Mouse (Mus musculus) embryonic facial prominence, embryonic 11.5 days (tissue): Measurements from ENCODE around the gene Ralgps2. TPM values are rescaled to one million over a fixed set of nuclear protein-coding genes. Genes with fewer than 3 reads are reported as not detected.

ENCODE experiments used
- ATAC-seq: fragments of 200-750 bp; cut with Nextera tagmentation; replicated peaks from 2 replicates; pipeline ENCODE4 v1.8.0; 2017; ENCODE audit warnings: low read depth; ENCODE audit not compliant: insufficient number of reproducible peaks, low FRiP score, low TSS enrichment
- DNase-seq: peaks from one replicate; pipeline ENCODE4 v3.0.0-alpha.2; 2015; ENCODE audit warnings: low spot score
- H3K27ac ChIP-seq: fragments of 300-500 bp; sonication (generic); replicated peaks from 2 replicates; pipeline ENCODE4 v1.5.1; 2014; ENCODE audit warnings: mild to moderate bottlenecking, low read depth, low read length, control low read depth
- H3K27me3 ChIP-seq: fragments of 300-500 bp; sonication (generic); 2 replicates; pipeline ENCODE4 v1.6.1; 2014; ENCODE audit warnings: mild to moderate bottlenecking, low read length, moderate library complexity, mixed read lengths; ENCODE audit not compliant: control insufficient read depth, insufficient read depth
- H3K36me3 ChIP-seq: fragments of 300-500 bp; sonication (generic); replicated peaks from 2 replicates; pipeline ENCODE4 v1.6.1; 2014; ENCODE audit warnings: low read depth, mild to moderate bottlenecking, low read length, moderate library complexity, mixed read lengths; ENCODE audit not compliant: control insufficient read depth, insufficient read depth
- H3K4me1 ChIP-seq: fragments of 300-500 bp; sonication (generic); 2 replicates; pipeline ENCODE4 v1.6.1; 2014; ENCODE audit warnings: low read length, mixed read lengths; ENCODE audit not compliant: control insufficient read depth, insufficient read depth
- H3K4me2 ChIP-seq: fragments of 300-500 bp; sonication (generic); 2 replicates; pipeline ENCODE4 v1.6.1; 2014; ENCODE audit warnings: low read depth, mild to moderate bottlenecking, control low read depth, low read length, moderate library complexity
- H3K4me3 ChIP-seq: fragments of 300-500 bp; sonication (generic); 2 replicates; pipeline ENCODE4 v1.5.1; 2014; ENCODE audit warnings: low read depth, low read length, control low read depth
- H3K9ac ChIP-seq: fragments of 300-500 bp; sonication (generic); replicated peaks from 2 replicates; pipeline ENCODE4 v1.6.1; 2014; ENCODE audit warnings: mild to moderate bottlenecking, control low read depth, low read length
- H3K9me3 ChIP-seq: fragments of 300-500 bp; sonication (generic); replicated peaks from 2 replicates; pipeline ENCODE4 v1.6.1; 2016; ENCODE audit warnings: mild to moderate bottlenecking, low read length, inconsistent platforms, mixed read lengths; ENCODE audit not compliant: control insufficient read depth
- WGBS: fragments of 180-500 bp; shearing (Covaris S2); extraction: QIAGEN DNeasy Blood & Tissue Kit; methylation state at CpG from one replicate; pipeline ENCODE4 v1.1.7; 2014; 5-methylcytosine and 5-hydroxymethylcytosine counted together
- polyA plus RNA-seq: library from polyadenylated mRNA; unstranded; fragments of >200 nt; fragmentation: Nextera tagmentation; extraction: Ambion mirVana; gene quantifications from 2 replicates; pipeline ENCODE4 v1.2.1, GENCODE M21; 2014

The Ralgps2 gene
- polyA plus RNA-seq, 1 experiment from 2014 or later, result 76.1 TPM

- WGBS, result under 1% methylated on average over 40 of the region's 51 CpGs
- H3K9me3 ChIP-seq, result no peaks in the 10 kb centered on the region
- peak overlapping the region; percentile 90 for H3K27ac ChIP-seq
- H3K36me3 ChIP-seq, result no peaks in the 10 kb centered on the region
- H3K4me1 ChIP-seq, result no peaks in the 10 kb centered on the region
- DNase-seq (peak; percentile 82), ATAC-seq (peak; percentile 78)
- H3K4me2 ChIP-seq, result peak overlapping the region; percentile 80
- peak overlapping the region; percentile 94 for H3K9ac ChIP-seq
- peak overlapping the region; percentile 90 for H3K4me3 ChIP-seq
- H3K27me3 ChIP-seq, result no peaks in the 10 kb centered on the region
These were observed 652 bp downstream of the Ralgps2 start for GRCm38 (mm10) chr1:156938705-156939242.

- no peak overlapping the region for H3K4me3 ChIP-seq
- no peaks in the 10 kb centered on the region for H3K4me1 ChIP-seq
- H3K36me3 ChIP-seq, result no peaks in the 10 kb centered on the region
- no peaks in the 10 kb centered on the region for H3K27me3 ChIP-seq
- no peak overlapping the region for H3K4me2 ChIP-seq
- 83% methylated on average over 7 of the region's 7 CpGs for WGBS
- DNase-seq (no peak), ATAC-seq (no peak)
- H3K27ac ChIP-seq, result no peak overlapping the region
- H3K9ac ChIP-seq, result no peak overlapping the region
- no peaks in the 10 kb centered on the region for H3K9me3 ChIP-seq
These were observed 2.0 kb downstream of the Ralgps2 start for GRCm38 (mm10) chr1:156937436-156937835.

- Histone ChIP-seq H3K4me2 (no peak overlapping the region), H3K27ac (no peak overlapping the region), H3K9ac (no peak overlapping the region), H3K9me3 (no peaks in the 10 kb centered on the region), H3K4me1 (no peaks in the 10 kb centered on the region), H3K36me3 (no peaks in the 10 kb centered on the region), H3K27me3 (no peaks in the 10 kb centered on the region), H3K4me3 (no peak overlapping the region)
- 91% methylated on average over 7 of the region's 7 CpGs for WGBS
- ATAC-seq (no peak), DNase-seq (no peak)
These were observed 5.7 kb downstream of the Ralgps2 start for GRCm38 (mm10) chr1:156933712-156934111.

- H3K4me2 ChIP-seq, result no peak overlapping the region
- ATAC-seq, result no peak
- H3K9ac ChIP-seq, result no peak overlapping the region
- H3K36me3 ChIP-seq, result no peaks in the 10 kb centered on the region
- no peaks in the 10 kb centered on the region for H3K4me1 ChIP-seq
- WGBS, result 32% methylated on average over 3 of the region's 3 CpGs
- no peak overlapping the region for H3K27ac ChIP-seq
- DNase-seq, result no peak
- H3K9me3 ChIP-seq, result no peaks in the 10 kb centered on the region
- H3K27me3 ChIP-seq, result no peaks in the 10 kb centered on the region
- no peak overlapping the region for H3K4me3 ChIP-seq
These were observed 7.2 kb downstream of the Ralgps2 start for GRCm38 (mm10) chr1:156932036-156932774.

- H3K9ac ChIP-seq, result no peak overlapping the region
- no peaks in the 10 kb centered on the region for H3K27me3 ChIP-seq
- no peaks in the 10 kb centered on the region for H3K36me3 ChIP-seq
- no peaks in the 10 kb centered on the region for H3K4me1 ChIP-seq
- ATAC-seq (no peak), DNase-seq (no peak)
- H3K9me3 ChIP-seq, result no peaks in the 10 kb centered on the region
- no peak overlapping the region for H3K4me2 ChIP-seq
- 71% methylated on average over 10 of the region's 10 CpGs for WGBS
- H3K27ac ChIP-seq, result no peak overlapping the region
- H3K4me3 ChIP-seq, result no peak overlapping the region
These were observed 8.1 kb downstream of the Ralgps2 start for GRCm38 (mm10) chr1:156931106-156931870.

GRCm38 (mm10) chr1:156930263-156930662, 9.2 kb downstream of the Ralgps2 start:
- Histone ChIP-seq H3K27me3 (no peaks in the 10 kb centered on the region), H3K9ac (no peak overlapping the region), H3K4me3 (no peak overlapping the region), H3K36me3 (no peaks in the 10 kb centered on the region), H3K4me2 (no peak overlapping the region), H3K9me3 (no peaks in the 10 kb centered on the region), H3K4me1 (no peaks in the 10 kb centered on the region), H3K27ac (no peak overlapping the region)
- DNase-seq (no peak), ATAC-seq (no peak)
- WGBS, result 70% methylated on average over 5 of the region's 5 CpGs

- DNase-seq (no peak), ATAC-seq (no peak)
- Histone ChIP-seq H3K36me3 (no peaks in the 10 kb centered on the region), H3K4me2 (no peak overlapping the region), H3K4me3 (no peak overlapping the region), H3K4me1 (no peaks in the 10 kb centered on the region), H3K27me3 (no peaks in the 10 kb centered on the region), H3K9ac (no peak overlapping the region), H3K27ac (no peak overlapping the region), H3K9me3 (no peaks in the 10 kb centered on the region)
- WGBS, result 92% methylated on average over 4 of the region's 4 CpGs
These were observed 11.2 kb downstream of the Ralgps2 start for GRCm38 (mm10) chr1:156928255-156928654.

- Histone ChIP-seq H3K4me1 (no peaks in the 10 kb centered on the region), H3K9me3 (no peaks in the 10 kb centered on the region), H3K4me2 (no peak overlapping the region), H3K36me3 (no peaks in the 10 kb centered on the region), H3K27ac (no peak overlapping the region), H3K27me3 (no peaks in the 10 kb centered on the region), H3K9ac (no peak overlapping the region), H3K4me3 (no peak overlapping the region)
- no peak for ATAC-seq
- WGBS, result 71% methylated on average over 1 of the region's 1 CpGs
- DNase-seq, result no peak
These were observed 15.9 kb downstream of the Ralgps2 start for GRCm38 (mm10) chr1:156923511-156923910.
